Mouse (Mus musculus) midbrain, embryonic 16.5 days (tissue): ENCODE measurements around the gene Olfr26. TPM values are rescaled to one million over a fixed set of nuclear protein-coding genes. Genes with fewer than 3 reads are reported as not detected.

Source experiments
- polyA plus RNA-seq: library from polyadenylated mRNA; unstranded; fragments of >200 nt; fragmentation: Nextera tagmentation; extraction: Ambion mirVana; gene quantifications from 2 replicates; pipeline ENCODE4 v1.2.1, GENCODE M21; 2015

Gene Olfr26
- polyA plus RNA-seq, 1 experiment from 2014 or later: not detected

Other genes with a start within 250 kb of the Olfr26 start
- not detected in 2 replicates for gene Olfr914, start 250.0 kb upstream of the Olfr26 start, polyA plus RNA-seq
- not detected in 2 replicates for gene Olfr916, start 195.2 kb upstream of the Olfr26 start, polyA plus RNA-seq
- not detected in 2 replicates for gene Olfr917, start 189.2 kb upstream of the Olfr26 start, polyA plus RNA-seq
- not detected in 2 replicates for gene Olfr918, start 180.5 kb upstream of the Olfr26 start, polyA plus RNA-seq
- not detected in 2 replicates for gene Olfr919, start 151.4 kb upstream of the Olfr26 start, polyA plus RNA-seq
- gene Vwa5a, start 136.8 kb upstream of the Olfr26 start, polyA plus RNA-seq: 6.0 and 6.2 TPM in 2 replicates
- gene Olfr920, start 102.8 kb upstream of the Olfr26 start, polyA plus RNA-seq: not detected in 2 replicates
- gene Olfr921, start 82.0 kb upstream of the Olfr26 start, polyA plus RNA-seq: not detected in 2 replicates
- not detected in 2 replicates for gene Olfr922, start 40.4 kb upstream of the Olfr26 start, polyA plus RNA-seq
- gene Olfr923, start 28.5 kb upstream of the Olfr26 start, polyA plus RNA-seq: not detected in 2 replicates
- not detected in 2 replicates for gene Olfr924, start 10.6 kb upstream of the Olfr26 start, polyA plus RNA-seq
- gene Olfr926, start 22.1 kb downstream of the Olfr26 start, polyA plus RNA-seq: not detected in 2 replicates
- gene Olfr930, start 74.7 kb downstream of the Olfr26 start, polyA plus RNA-seq: not detected in 2 replicates
- gene Olfr933, start 117.3 kb downstream of the Olfr26 start, polyA plus RNA-seq: not detected in 2 replicates
- not detected in 2 replicates for gene Olfr934, start 133.3 kb downstream of the Olfr26 start, polyA plus RNA-seq
- gene Olfr935, start 144.6 kb downstream of the Olfr26 start, polyA plus RNA-seq: not detected in 2 replicates
- gene Olfr146, start 168.3 kb downstream of the Olfr26 start, polyA plus RNA-seq: not detected in 2 replicates
- not detected in 2 replicates for gene Olfr937, start 209.9 kb downstream of the Olfr26 start, polyA plus RNA-seq
- not detected in 2 replicates for gene Olfr938, start 223.8 kb downstream of the Olfr26 start, polyA plus RNA-seq